Mouse (Mus musculus): ENCODE measurements around the gene 5730596B20Rik. TPM values are rescaled to one million over a fixed set of nuclear protein-coding genes. Genes with fewer than 3 reads are reported as not detected.

5730596B20Rik gene
- polyA plus RNA-seq, 1 experiment from 2014 or later, result 2.6 TPM

- no peaks in the 10 kb centered on the region for H3K36me3 ChIP-seq (ENCODE audit: control insufficient read depth, insufficient read depth, low read length)
- H3K9ac ChIP-seq (ENCODE audit: low read length), result peak overlapping the region; percentile 58
- H3K4me2 ChIP-seq (ENCODE audit: low read depth, low read length), result peak overlapping the region; percentile 40
- H3K4me1 ChIP-seq (ENCODE audit: control insufficient read depth, insufficient read depth, low read length), result peaks cover 8% of the 10 kb centered on the region; the same call in 1 of the 2 replicates
- H3K4me3 ChIP-seq (replicated peaks; ENCODE audit: low read length), result peak overlapping the region; percentile 47
- H3K27ac ChIP-seq (ENCODE audit: low read length), result peak overlapping the region; percentile 56
- no peaks in the 10 kb centered on the region for H3K9me3 ChIP-seq (replicated peaks; ENCODE audit: control insufficient read depth, low read length)
- WGBS, result 16% methylated on average over 23 of the region's 23 CpGs
- no peak for ATAC-seq (ENCODE audit: insufficient read depth, low FRiP score)
- H3K27me3 ChIP-seq (ENCODE audit: control insufficient read depth, insufficient read depth, low read length), result peaks cover 89% of the 10 kb centered on the region
Measured at GRCm38 (mm10) chr6:52217895-52218642, 40.8 kb downstream of the 5730596B20Rik start.

GRCm38 (mm10) chr6:52218643-52219215 lies 41.4 kb downstream of the 5730596B20Rik start:
- H3K4me3 ChIP-seq (replicated peaks; ENCODE audit: low read length), result 0 out of 2 replicates have a peak overlapping the region, but pooled peaks have one; percentile 47
- 24% methylated on average over 14 of the region's 14 CpGs for WGBS

GRCm38 (mm10) chr6:52219234-52219942 lies 42.1 kb downstream of the 5730596B20Rik start:
- WGBS, result 44% methylated on average over 9 of the region's 9 CpGs
- Histone ChIP-seq H3K9ac (ENCODE audit: low read length) (0 out of 2 replicates have a peak overlapping the region, but pooled peaks have one; percentile 35), H3K27me3 (ENCODE audit: control insufficient read depth, insufficient read depth, low read length) (peaks cover 89% of the 10 kb centered on the region), H3K27ac (ENCODE audit: low read length) (0 out of 2 replicates have a peak overlapping the region, but pooled peaks have one; percentile 3), H3K4me3 (replicated peaks; ENCODE audit: low read length) (no peak overlapping the region; the same call in 1 of the 2 replicates), H3K4me2 (ENCODE audit: low read depth, low read length) (peak overlapping the region; percentile 97; the same call in 1 of the 2 replicates), H3K9me3 (replicated peaks; ENCODE audit: control insufficient read depth, low read length) (no peaks in the 10 kb centered on the region), H3K36me3 (ENCODE audit: control insufficient read depth, insufficient read depth, low read length) (no peaks in the 10 kb centered on the region), H3K4me1 (ENCODE audit: control insufficient read depth, insufficient read depth, low read length) (peaks cover 8% of the 10 kb centered on the region; the same call in 1 of the 2 replicates)
- ATAC-seq (ENCODE audit: insufficient read depth, low FRiP score), result no peak

More at GRCm38 (mm10) chr6:52218643-52219215, 41.4 kb downstream of the 5730596B20Rik start:
- no peaks in the 10 kb centered on the region for H3K9me3 ChIP-seq (replicated peaks; ENCODE audit: control insufficient read depth, low read length)
- H3K4me2 ChIP-seq (ENCODE audit: low read depth, low read length), result peak overlapping the region; percentile 24; the same call in 1 of the 2 replicates
- no peak for ATAC-seq (ENCODE audit: insufficient read depth, low FRiP score)
- no peak overlapping the region for H3K27ac ChIP-seq (ENCODE audit: low read length)
- H3K27me3 ChIP-seq (ENCODE audit: control insufficient read depth, insufficient read depth, low read length), result peaks cover 88% of the 10 kb centered on the region
- no peaks in the 10 kb centered on the region for H3K36me3 ChIP-seq (ENCODE audit: control insufficient read depth, insufficient read depth, low read length)
- peak overlapping the region; percentile 58; the same call in 1 of the 2 replicates for H3K9ac ChIP-seq (ENCODE audit: low read length)
- H3K4me1 ChIP-seq (ENCODE audit: control insufficient read depth, insufficient read depth, low read length), result peaks cover 8% of the 10 kb centered on the region; the same call in 1 of the 2 replicates

GRCm38 (mm10) chr6:52220003-52220864 lies 42.9 kb downstream of the 5730596B20Rik start:
- peaks cover 8% of the 10 kb centered on the region; the same call in 1 of the 2 replicates for H3K4me1 ChIP-seq (ENCODE audit: control insufficient read depth, insufficient read depth, low read length)
- H3K36me3 ChIP-seq (ENCODE audit: control insufficient read depth, insufficient read depth, low read length), result no peaks in the 10 kb centered on the region
- 0 out of 2 replicates have a peak overlapping the region, but pooled peaks have one; percentile 3 for H3K27ac ChIP-seq (ENCODE audit: low read length)
- H3K4me3 ChIP-seq (replicated peaks; ENCODE audit: low read length), result peak overlapping the region; percentile 69
- ATAC-seq (ENCODE audit: insufficient read depth, low FRiP score), result no peak
- peak overlapping the region; percentile 35 for H3K9ac ChIP-seq (ENCODE audit: low read length)
- no peaks in the 10 kb centered on the region for H3K9me3 ChIP-seq (replicated peaks; ENCODE audit: control insufficient read depth, low read length)
- peak overlapping the region; percentile 97 for H3K4me2 ChIP-seq (ENCODE audit: low read depth, low read length)
- WGBS, result 34% methylated on average over 32 of the region's 32 CpGs
- H3K27me3 ChIP-seq (ENCODE audit: control insufficient read depth, insufficient read depth, low read length), result peaks cover 88% of the 10 kb centered on the region

GRCm38 (mm10) chr6:52220865-52221310 lies 43.6 kb downstream of the 5730596B20Rik start:
- no peak for ATAC-seq (ENCODE audit: insufficient read depth, low FRiP score)
- Histone ChIP-seq H3K9ac (ENCODE audit: low read length) (peak overlapping the region; percentile 82), H3K27me3 (ENCODE audit: control insufficient read depth, insufficient read depth, low read length) (peaks cover 90% of the 10 kb centered on the region), H3K4me1 (ENCODE audit: control insufficient read depth, insufficient read depth, low read length) (peaks cover 8% of the 10 kb centered on the region; the same call in 1 of the 2 replicates), H3K4me3 (replicated peaks; ENCODE audit: low read length) (peak overlapping the region; percentile 69), H3K27ac (ENCODE audit: low read length) (peak overlapping the region; percentile 70; the same call in 1 of the 2 replicates), H3K4me2 (ENCODE audit: low read depth, low read length) (peak overlapping the region; percentile 97), H3K9me3 (replicated peaks; ENCODE audit: control insufficient read depth, low read length) (no peaks in the 10 kb centered on the region), H3K36me3 (ENCODE audit: control insufficient read depth, insufficient read depth, low read length) (no peaks in the 10 kb centered on the region)
- 19% methylated on average over 12 of the region's 12 CpGs for WGBS

GRCm38 (mm10) chr6:52221337-52221992 lies 44.2 kb downstream of the 5730596B20Rik start, which contains the start of gene Hoxa7:
Gene Hoxa7, minus strand, starts transcription at chr6:52221854.
- peak within 1 kb of the TSS; percentile 69 for H3K4me3 ChIP-seq (replicated peaks; ENCODE audit: low read length)
- H3K9ac ChIP-seq (ENCODE audit: low read length), result peak within 1 kb of the TSS; percentile 82
- peaks cover 8% of the 10 kb centered on the region; the same call in 1 of the 2 replicates for H3K4me1 ChIP-seq (ENCODE audit: control insufficient read depth, insufficient read depth, low read length)
- H3K27me3 ChIP-seq (ENCODE audit: control insufficient read depth, insufficient read depth, low read length), result peaks cover 90% of the 10 kb centered on the region
- peak; percentile 60; the same call in 1 of the 2 replicates for ATAC-seq (ENCODE audit: insufficient read depth, low FRiP score)
- 1% methylated on average over 46 of the region's 46 CpGs for WGBS
- no peaks in the 10 kb centered on the region for H3K36me3 ChIP-seq (ENCODE audit: control insufficient read depth, insufficient read depth, low read length)
- peak within 1 kb of the TSS; percentile 97 for H3K4me2 ChIP-seq (ENCODE audit: low read depth, low read length)
- peak within 1 kb of the TSS; percentile 70 for H3K27ac ChIP-seq (ENCODE audit: low read length)
- H3K9me3 ChIP-seq (replicated peaks; ENCODE audit: control insufficient read depth, low read length), result no peaks in the 10 kb centered on the region

GRCm38 (mm10) chr6:52221993-52222685 lies 44.8 kb downstream of the 5730596B20Rik start:
- Histone ChIP-seq H3K9me3 (replicated peaks; ENCODE audit: control insufficient read depth, low read length) (no peaks in the 10 kb centered on the region), H3K4me1 (ENCODE audit: control insufficient read depth, insufficient read depth, low read length) (peaks cover 8% of the 10 kb centered on the region; the same call in 1 of the 2 replicates), H3K4me2 (ENCODE audit: low read depth, low read length) (peak overlapping the region; percentile 97), H3K27ac (ENCODE audit: low read length) (peak overlapping the region; percentile 30; the same call in 1 of the 2 replicates), H3K9ac (ENCODE audit: low read length) (no peak overlapping the region), H3K36me3 (ENCODE audit: control insufficient read depth, insufficient read depth, low read length) (no peaks in the 10 kb centered on the region), H3K4me3 (replicated peaks; ENCODE audit: low read length) (peak overlapping the region; percentile 69), H3K27me3 (ENCODE audit: control insufficient read depth, insufficient read depth, low read length) (peaks cover 93% of the 10 kb centered on the region)
- WGBS, result 20% methylated on average over 21 of the region's 21 CpGs
- ATAC-seq (ENCODE audit: insufficient read depth, low FRiP score), result 0 out of 2 replicates have a peak, but pooled peaks have one; percentile 1
